Mouse (Mus musculus): ENCODE measurements around the gene Susd2. TPM values are rescaled to one million over a fixed set of nuclear protein-coding genes. Genes with fewer than 3 reads are reported as not detected.

The Susd2 gene
- total and polyA plus RNA-seq, 2 experiments from 2014 or later = 3.6 to 6.1 TPM

- peak overlapping the region; percentile 56 for H3K4me2 ChIP-seq (ENCODE audit: low read depth, low read length)
- 40% methylated on average over 16 of the region's 16 CpGs for WGBS
- DNase-seq (ENCODE audit: low spot score) (peak; percentile 13), ATAC-seq (ENCODE audit: insufficient read depth, low read depth) (no peak)
- H3K27me3 ChIP-seq (ENCODE audit: control insufficient read depth, insufficient read depth, low read length) = 0 out of 2 replicates have a peak, but pooled peaks cover 7% of the 10 kb centered on the region
- H3K36me3 ChIP-seq (replicated peaks; ENCODE audit: control insufficient read depth, insufficient read depth, low read length) = no peaks in the 10 kb centered on the region
- peak overlapping the region; percentile 38 for H3K4me3 ChIP-seq (ENCODE audit: low read depth, low read length)
- no peaks in the 10 kb centered on the region for H3K9me3 ChIP-seq (replicated peaks; ENCODE audit: control insufficient read depth, low read length)
- TF ChIP-seq CTCF (IDR thresholded peaks at IDR 0.05; ENCODE audit: low read depth) (no peak), EP300 (IDR thresholded peaks at IDR 0.05; ENCODE audit: low read depth) (no peak)
- peak overlapping the region; percentile 81 for H3K27ac ChIP-seq (ENCODE audit: low read depth)
- peak overlapping the region; percentile 45 for H3K9ac ChIP-seq (replicated peaks; ENCODE audit: low read depth, low read length)
- H3K4me1 ChIP-seq (ENCODE audit: control insufficient read depth, insufficient read depth) = peaks cover 23% of the 10 kb centered on the region
Observed at GRCm38 (mm10) chr10:75589651-75590050, 54.2 kb downstream of the Susd2 start.

GRCm38 (mm10) chr10:75589129-75589528 is 54.7 kb downstream of the Susd2 start, which contains the start of gene Ggt5:
Gene Ggt5 (plus strand): TSS chr10:75589340.
- peak within 1 kb of the TSS; percentile 45 for H3K9ac ChIP-seq (replicated peaks; ENCODE audit: low read depth, low read length)
- peak within 1 kb of the TSS; percentile 81 for H3K27ac ChIP-seq (ENCODE audit: low read depth)
- peaks cover 23% of the 10 kb centered on the region for H3K4me1 ChIP-seq (ENCODE audit: control insufficient read depth, insufficient read depth)
- 18% methylated on average over 5 of the region's 5 CpGs for WGBS
- H3K4me2 ChIP-seq (ENCODE audit: low read depth, low read length) = peak within 1 kb of the TSS; percentile 56
- ATAC-seq (ENCODE audit: insufficient read depth, low read depth) = no peak
- peak within 1 kb of the TSS; percentile 38 for H3K4me3 ChIP-seq (ENCODE audit: low read depth, low read length)
- no peaks in the 10 kb centered on the region for H3K9me3 ChIP-seq (replicated peaks; ENCODE audit: control insufficient read depth, low read length)
- TF ChIP-seq CTCF (IDR thresholded peaks at IDR 0.05; ENCODE audit: low read depth) = no peak
- TF ChIP-seq EP300 (IDR thresholded peaks at IDR 0.05; ENCODE audit: low read depth) = no peak
- no peaks in the 10 kb centered on the region for H3K36me3 ChIP-seq (replicated peaks; ENCODE audit: control insufficient read depth, insufficient read depth, low read length)
- H3K27me3 ChIP-seq (ENCODE audit: control insufficient read depth, insufficient read depth, low read length) = 0 out of 2 replicates have a peak, but pooled peaks cover 7% of the 10 kb centered on the region
- peak; percentile 71 for DNase-seq (ENCODE audit: low spot score)

- WGBS = 46% methylated on average over 5 of the region's 5 CpGs
- H3K27ac ChIP-seq (ENCODE audit: low read depth) = peak overlapping the region; percentile 81
Observed at GRCm38 (mm10) chr10:75588336-75588735, 55.5 kb downstream of the Susd2 start.

GRCm38 (mm10) chr10:75587781-75588180 is 56.0 kb downstream of the Susd2 start:
- 0 out of 2 replicates have a peak, but pooled peaks cover 7% of the 10 kb centered on the region for H3K27me3 ChIP-seq (ENCODE audit: control insufficient read depth, insufficient read depth, low read length)
- H3K4me1 ChIP-seq (ENCODE audit: control insufficient read depth, insufficient read depth) = peaks cover 23% of the 10 kb centered on the region
- no peaks in the 10 kb centered on the region for H3K9me3 ChIP-seq (replicated peaks; ENCODE audit: control insufficient read depth, low read length)
- DNase-seq (ENCODE audit: low spot score) = peak; percentile 73
- H3K27ac ChIP-seq (ENCODE audit: low read depth) = peak overlapping the region; percentile 81
- TF ChIP-seq CTCF (IDR thresholded peaks at IDR 0.05; ENCODE audit: low read depth) = no peak
- peak; percentile 66; the same call in 1 of the 2 replicates for TF ChIP-seq EP300 (IDR thresholded peaks at IDR 0.05; ENCODE audit: low read depth)
- WGBS = 43% methylated on average over 4 of the region's 4 CpGs
- no peak overlapping the region for H3K4me3 ChIP-seq (ENCODE audit: low read depth, low read length)
- H3K4me2 ChIP-seq (ENCODE audit: low read depth, low read length) = no peak overlapping the region
- H3K36me3 ChIP-seq (replicated peaks; ENCODE audit: control insufficient read depth, insufficient read depth, low read length) = no peaks in the 10 kb centered on the region
- ATAC-seq (ENCODE audit: insufficient read depth, low read depth) = peak; percentile 48
- no peak overlapping the region for H3K9ac ChIP-seq (replicated peaks; ENCODE audit: low read depth, low read length)

More at GRCm38 (mm10) chr10:75588336-75588735, 55.5 kb downstream of the Susd2 start:
- peaks cover 23% of the 10 kb centered on the region for H3K4me1 ChIP-seq (ENCODE audit: control insufficient read depth, insufficient read depth)
- no peak overlapping the region for H3K4me2 ChIP-seq (ENCODE audit: low read depth, low read length)
- no peaks in the 10 kb centered on the region for H3K36me3 ChIP-seq (replicated peaks; ENCODE audit: control insufficient read depth, insufficient read depth, low read length)
- H3K27me3 ChIP-seq (ENCODE audit: control insufficient read depth, insufficient read depth, low read length) = 0 out of 2 replicates have a peak, but pooled peaks cover 7% of the 10 kb centered on the region
- no peak overlapping the region for H3K4me3 ChIP-seq (ENCODE audit: low read depth, low read length)
- no peaks in the 10 kb centered on the region for H3K9me3 ChIP-seq (replicated peaks; ENCODE audit: control insufficient read depth, low read length)
- ATAC-seq (ENCODE audit: insufficient read depth, low read depth) = peak; percentile 16; the same call in 1 of the 2 replicates
- no peak overlapping the region for H3K9ac ChIP-seq (replicated peaks; ENCODE audit: low read depth, low read length)
- TF ChIP-seq EP300 (IDR thresholded peaks at IDR 0.05; ENCODE audit: low read depth) (no peak), CTCF (IDR thresholded peaks at IDR 0.05; ENCODE audit: low read depth) (no peak)
- peak; percentile 34 for DNase-seq (ENCODE audit: low spot score)

Other genes starting within 250 kb of the Susd2 start
- 0.66 TPM in 1 of 2 replicates, not detected in the other for gene Upb1, start 242.9 kb downstream of the Susd2 start, total RNA-seq (2014; rRNA removed; ENCODE audit: low replicate concordance)
- gene Upb1, start 242.9 kb downstream of the Susd2 start, polyA plus RNA-seq (2015; fragmentation: Nextera tagmentation; extraction: Ambion mirVana) = 0.86 and 1.1 TPM in 2 replicates
- 10.8 and 10.9 TPM in 2 replicates for gene Snrpd3, start 126.5 kb downstream of the Susd2 start, total RNA-seq (2014; rRNA removed; ENCODE audit: low replicate concordance)
- 65.4 and 68.5 TPM in 2 replicates for gene Snrpd3, start 126.5 kb downstream of the Susd2 start, polyA plus RNA-seq (2015; fragmentation: Nextera tagmentation; extraction: Ambion mirVana)
- gene Gucd1, start 126.0 kb downstream of the Susd2 start, total RNA-seq (2014; rRNA removed; ENCODE audit: low replicate concordance) = 113 and 117 TPM in 2 replicates
- gene Gucd1, start 126.0 kb downstream of the Susd2 start, polyA plus RNA-seq (2015; fragmentation: Nextera tagmentation; extraction: Ambion mirVana) = 25.4 and 28.0 TPM in 2 replicates
- 0.23 and 2.9 TPM in 2 replicates for gene Lrrc75b, start 83.7 kb downstream of the Susd2 start, total RNA-seq (2014; rRNA removed; ENCODE audit: low replicate concordance)
- 0.81 and 0.83 TPM in 2 replicates for gene Lrrc75b, start 83.7 kb downstream of the Susd2 start, polyA plus RNA-seq (2015; fragmentation: Nextera tagmentation; extraction: Ambion mirVana)
- gene Ggt1, start 82.4 kb downstream of the Susd2 start, total RNA-seq (2014; rRNA removed; ENCODE audit: low replicate concordance) = 0.81 TPM in 1 of 2 replicates, not detected in the other
- 0.29 and 0.37 TPM in 2 replicates for gene Ggt1, start 82.4 kb downstream of the Susd2 start, polyA plus RNA-seq (2015; fragmentation: Nextera tagmentation; extraction: Ambion mirVana)
- 17.8 and 53.4 TPM in 2 replicates for gene Ggt5, start 54.7 kb downstream of the Susd2 start, total RNA-seq (2014; rRNA removed; ENCODE audit: low replicate concordance)
- gene Ggt5, start 54.7 kb downstream of the Susd2 start, polyA plus RNA-seq (2015; fragmentation: Nextera tagmentation; extraction: Ambion mirVana) = 6.7 and 7.6 TPM in 2 replicates
- 44.1 and 194 TPM in 2 replicates for gene Cabin1, start 120.3 kb upstream of the Susd2 start, total RNA-seq (2014; rRNA removed; ENCODE audit: low replicate concordance)
- gene Cabin1, start 120.3 kb upstream of the Susd2 start, polyA plus RNA-seq (2015; fragmentation: Nextera tagmentation; extraction: Ambion mirVana) = 13.8 and 14.0 TPM in 2 replicates
- 66.7 and 83.0 TPM in 2 replicates for gene Ddt, start 129.4 kb upstream of the Susd2 start, total RNA-seq (2014; rRNA removed; ENCODE audit: low replicate concordance)
- gene Ddt, start 129.4 kb upstream of the Susd2 start, polyA plus RNA-seq (2015; fragmentation: Nextera tagmentation; extraction: Ambion mirVana) = 82.1 and 84.8 TPM in 2 replicates
- not detected in 2 replicates for gene Gm20441, start 136.9 kb upstream of the Susd2 start, total RNA-seq (2014; rRNA removed; ENCODE audit: low replicate concordance)
- not detected in 2 replicates for gene Gm20441, start 136.9 kb upstream of the Susd2 start, polyA plus RNA-seq (2015; fragmentation: Nextera tagmentation; extraction: Ambion mirVana)
- 3.2 and 4.1 TPM in 2 replicates for gene Gstt3, start 137.4 kb upstream of the Susd2 start, total RNA-seq (2014; rRNA removed; ENCODE audit: low replicate concordance)
- gene Gstt3, start 137.4 kb upstream of the Susd2 start, polyA plus RNA-seq (2015; fragmentation: Nextera tagmentation; extraction: Ambion mirVana) = 2.1 and 3.1 TPM in 2 replicates
- gene Gstt1, start 154.6 kb upstream of the Susd2 start, total RNA-seq (2014; rRNA removed; ENCODE audit: low replicate concordance) = 12.9 and 20.0 TPM in 2 replicates
- 7.6 and 10.1 TPM in 2 replicates for gene Gstt1, start 154.6 kb upstream of the Susd2 start, polyA plus RNA-seq (2015; fragmentation: Nextera tagmentation; extraction: Ambion mirVana)
- not detected in 2 replicates for gene Gstt4, start 178.5 kb upstream of the Susd2 start, total RNA-seq (2014; rRNA removed; ENCODE audit: low replicate concordance)
- not detected in 2 replicates for gene Gstt4, start 178.5 kb upstream of the Susd2 start, polyA plus RNA-seq (2015; fragmentation: Nextera tagmentation; extraction: Ambion mirVana)
- 6.0 and 10.9 TPM in 2 replicates for gene Gstt2, start 193.4 kb upstream of the Susd2 start, total RNA-seq (2014; rRNA removed; ENCODE audit: low replicate concordance)
- 12.8 and 13.0 TPM in 2 replicates for gene Gstt2, start 193.4 kb upstream of the Susd2 start, polyA plus RNA-seq (2015; fragmentation: Nextera tagmentation; extraction: Ambion mirVana)
- gene Mif, start 216.2 kb upstream of the Susd2 start, total RNA-seq (2014; rRNA removed; ENCODE audit: low replicate concordance) = 1,140 and 1,565 TPM in 2 replicates
- 1,324 and 1,428 TPM in 2 replicates for gene Mif, start 216.2 kb upstream of the Susd2 start, polyA plus RNA-seq (2015; fragmentation: Nextera tagmentation; extraction: Ambion mirVana)
- not detected in 2 replicates for gene Derl3, start 249.4 kb upstream of the Susd2 start, total RNA-seq (2014; rRNA removed; ENCODE audit: low replicate concordance)
- gene Derl3, start 249.4 kb upstream of the Susd2 start, polyA plus RNA-seq (2015; fragmentation: Nextera tagmentation; extraction: Ambion mirVana) = 0.41 and 1.2 TPM in 2 replicates